Mouse (Mus musculus) liver, adult 2 months (tissue): Measurements from ENCODE around the gene Olfr1243. TPM values are rescaled to one million over a fixed set of nuclear protein-coding genes. Genes with fewer than 3 reads are reported as not detected.
"Not testable (repeated sequence)": the region's sequence is repeated elsewhere in the genome, so short reads cannot be mapped to it uniquely, and the experiment has no call there.

Experiments
- DNase-seq: peaks from one replicate; pipeline ENCODE4 v3.0.0-alpha.2; 2011; ENCODE audit warnings: low read depth, low spot score; ENCODE audit errors: extremely low read depth
- H3K27ac ChIP-seq: fragments of 200-500 bp; replicated peaks from 2 replicates; pipeline ENCODE4 v1.5.1; 2012; ENCODE audit warnings: low read depth, mild to moderate bottlenecking, control low read depth, inconsistent platforms, low read length; ENCODE audit not compliant: insufficient read depth
- H3K27me3 ChIP-seq: fragments of 200-500 bp; 2 replicates; pipeline ENCODE4 v1.6.1; 2012; ENCODE audit warnings: mild to moderate bottlenecking, moderate library complexity, low read length, inconsistent platforms; ENCODE audit not compliant: control insufficient read depth, insufficient read depth
- H3K36me3 ChIP-seq: fragments of 200-500 bp; 2 replicates; pipeline ENCODE4 v1.6.1; 2012; ENCODE audit warnings: low read length, inconsistent platforms; ENCODE audit not compliant: control insufficient read depth, insufficient read depth
- H3K4me1 ChIP-seq: fragments of 200-500 bp; 2 replicates; pipeline ENCODE4 v1.6.1; 2011; ENCODE audit warnings: low read length; ENCODE audit not compliant: control insufficient read depth, insufficient read depth
- H3K4me3 ChIP-seq: fragments of 200-500 bp; 2 replicates; pipeline ENCODE4 v1.5.1; 2011; ENCODE audit warnings: low read depth, mild to moderate bottlenecking, control low read depth, low read length, moderate library complexity; ENCODE audit not compliant: insufficient read depth
- H3K79me2 ChIP-seq: fragments of 200-500 bp; 2 replicates; pipeline ENCODE4 v1.6.1; 2012; ENCODE audit warnings: inconsistent platforms, mild to moderate bottlenecking, low read length, moderate library complexity; ENCODE audit not compliant: control insufficient read depth, insufficient read depth
- H3K9ac ChIP-seq: fragments of 200-500 bp; 2 replicates; pipeline ENCODE4 v1.6.1; 2012; ENCODE audit warnings: low read depth, mild to moderate bottlenecking, control low read depth, inconsistent platforms, low read length
- CTCF ChIP-seq: fragments of 200-500 bp; IDR thresholded peaks from 2 replicates; pipeline ENCODE4 v1.5.1; 2011; ENCODE audit warnings: low read depth, low read length, control low read depth
- POLR2A ChIP-seq: fragments of 200-500 bp; IDR thresholded peaks from 2 replicates; pipeline ENCODE4 v1.6.1; 2011; ENCODE audit warnings: low read length, control low read depth; ENCODE audit not compliant: insufficient read depth; ENCODE audit errors: extremely low read depth
- WGBS: fragments of 180-500 bp; shearing (Covaris S2); methylation state at CpG from one replicate; pipeline ENCODE4 v1.1.7; 2018; 5-methylcytosine and 5-hydroxymethylcytosine counted together
- polyA plus RNA-seq: library from polyadenylated mRNA; depleted of rRNA; stranded (reverse); fragments of >200 nt; gene quantifications from 2 replicates; pipeline ENCODE4 v1.2.3, GENCODE M21; 2012; rRNA removed
- total RNA-seq: library from RNA; depleted of rRNA; stranded (reverse); fragments of >200 nt; gene quantifications from 2 replicates; pipeline ENCODE4 v1.2.3, GENCODE M21; 2014; rRNA removed

Gene Olfr1243
- not detected in 2 replicates for total RNA-seq
- polyA plus RNA-seq: not detected in 2 replicates

GRCm38 (mm10) chr2:89531387-89531786, at the start of gene Olfr1243:
Gene Olfr1243, minus strand, starts transcription at chr2:89531487.
- Histone ChIP-seq H3K36me3 (no peaks in the 10 kb centered on the region), H3K4me1 (no peaks in the 10 kb centered on the region), H3K27ac (no peak within 1 kb of the TSS), H3K79me2 (no peaks in the 10 kb centered on the region), H3K4me3 (no peak within 1 kb of the TSS), H3K27me3 (no peaks in the 10 kb centered on the region), H3K9ac (no peak within 1 kb of the TSS)
- no peak for DNase-seq
- 87% methylated on average over 1 of the region's 1 CpGs for WGBS
- no peak for TF ChIP-seq CTCF
- TF ChIP-seq POLR2A: no peak

GRCm38 (mm10) chr2:89578347-89578746, 47.1 kb upstream of the Olfr1243 start, which contains the start of gene Olfr1245:
Gene Olfr1245, minus strand, starts transcription at chr2:89578447.
- no peak for DNase-seq
- WGBS: 87% methylated on average over 1 of the region's 1 CpGs
- Histone ChIP-seq H3K4me1 (no peaks in the 10 kb centered on the region), H3K36me3 (no peaks in the 10 kb centered on the region), H3K79me2 (no peaks in the 10 kb centered on the region), H3K4me3 (no peak within 1 kb of the TSS), H3K9ac (no peak within 1 kb of the TSS), H3K27ac (no peak within 1 kb of the TSS), H3K27me3 (no peaks in the 10 kb centered on the region)
- TF ChIP-seq CTCF (no peak), POLR2A (no peak)

GRCm38 (mm10) chr2:89562706-89563105, 31.4 kb upstream of the Olfr1243 start:
- not testable (repeated sequence) for DNase-seq, H3K4me1 ChIP-seq, H3K27ac ChIP-seq, H3K79me2 ChIP-seq, H3K4me3 ChIP-seq, H3K36me3 ChIP-seq, H3K9ac ChIP-seq, H3K27me3 ChIP-seq
- WGBS: 62% methylated on average over 2 of the region's 2 CpGs

GRCm38 (mm10) chr2:89544516-89544915, 13.2 kb upstream of the Olfr1243 start:
- 52% methylated on average over 2 of the region's 2 CpGs for WGBS
- Histone ChIP-seq H3K27me3 (no peaks in the 10 kb centered on the region), H3K4me1 (no peaks in the 10 kb centered on the region), H3K4me3 (no peak overlapping the region), H3K36me3 (no peaks in the 10 kb centered on the region), H3K27ac (no peak overlapping the region), H3K9ac (no peak overlapping the region), H3K79me2 (no peaks in the 10 kb centered on the region)
- TF ChIP-seq POLR2A: no peak
- TF ChIP-seq CTCF: no peak
- DNase-seq: no peak

- H3K27ac ChIP-seq: no peak overlapping the region
- no peaks in the 10 kb centered on the region for H3K4me1 ChIP-seq
- no peaks in the 10 kb centered on the region for H3K79me2 ChIP-seq
- WGBS: 48% methylated on average over 1 of the region's 1 CpGs
- H3K9ac ChIP-seq: no peak overlapping the region
- no peak for DNase-seq
- H3K36me3 ChIP-seq: no peaks in the 10 kb centered on the region
- H3K4me3 ChIP-seq: no peak overlapping the region
- no peak for TF ChIP-seq POLR2A
- TF ChIP-seq CTCF: no peak
- no peaks in the 10 kb centered on the region for H3K27me3 ChIP-seq
Observed at GRCm38 (mm10) chr2:89539923-89540322, 8.6 kb upstream of the Olfr1243 start.

GRCm38 (mm10) chr2:89498235-89498634, 33.1 kb downstream of the Olfr1243 start, which contains the start of gene Olfr1242:
Gene Olfr1242, minus strand, starts transcription at chr2:89498335.
- no peak within 1 kb of the TSS for H3K27ac ChIP-seq
- DNase-seq: no peak
- H3K9ac ChIP-seq: no peak within 1 kb of the TSS
- H3K79me2 ChIP-seq: no peaks in the 10 kb centered on the region
- no peak within 1 kb of the TSS for H3K4me3 ChIP-seq
- TF ChIP-seq CTCF (no peak), POLR2A (no peak)
- H3K27me3 ChIP-seq: no peaks in the 10 kb centered on the region
- no peaks in the 10 kb centered on the region for H3K36me3 ChIP-seq
- H3K4me1 ChIP-seq: no peaks in the 10 kb centered on the region
- WGBS: 83% methylated on average over 1 of the region's 1 CpGs
